Mouse (Mus musculus) gastrocnemius, postnatal 14 days (tissue): ENCODE measurements at regions not wholly inside any gene's neighbourhood (a gene's known extent, or its start where the extent isn't known, plus 50 kb on each side); places are given as distances from the start of the nearest gene placed in this dataset.
A peak's percentile ranks its signal among the peaks of the same experiment; 100 is the strongest.

Experiments
- DNase-seq: peaks from one replicate; pipeline ENCODE4 v3.0.0; 2021; ENCODE audit warnings: mixed read lengths
- intact Hi-C: fragments of 180-260 bp; cut with DNase I; formaldehyde crosslinking; loops from one replicate; pipeline ENCODE4 v1.15.1; 2025; ENCODE audit warnings: low total_unique reads

DNA sequence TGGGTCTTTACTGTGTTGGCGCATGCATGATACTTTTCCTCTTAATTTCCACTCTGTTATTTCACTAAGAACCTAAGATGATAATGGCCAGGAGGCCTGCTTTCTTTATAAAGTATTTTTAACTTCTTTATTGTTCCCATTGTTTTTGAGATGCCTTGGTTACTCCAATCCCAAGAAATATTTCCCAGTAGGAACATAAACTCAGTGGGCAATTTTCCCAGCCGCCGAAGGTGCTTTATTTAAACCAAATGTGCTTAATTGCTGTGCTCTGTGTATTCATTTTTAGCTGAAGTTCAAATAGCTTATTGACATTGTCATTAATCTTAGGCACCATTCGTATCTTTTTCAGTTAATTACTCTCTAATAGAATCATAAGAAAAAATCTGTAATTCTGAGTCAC lies 55.1 kb upstream of the Trhde start:
- DNase-seq = peak; percentile 22
- intact Hi-C loops = no loop called here

DNA sequence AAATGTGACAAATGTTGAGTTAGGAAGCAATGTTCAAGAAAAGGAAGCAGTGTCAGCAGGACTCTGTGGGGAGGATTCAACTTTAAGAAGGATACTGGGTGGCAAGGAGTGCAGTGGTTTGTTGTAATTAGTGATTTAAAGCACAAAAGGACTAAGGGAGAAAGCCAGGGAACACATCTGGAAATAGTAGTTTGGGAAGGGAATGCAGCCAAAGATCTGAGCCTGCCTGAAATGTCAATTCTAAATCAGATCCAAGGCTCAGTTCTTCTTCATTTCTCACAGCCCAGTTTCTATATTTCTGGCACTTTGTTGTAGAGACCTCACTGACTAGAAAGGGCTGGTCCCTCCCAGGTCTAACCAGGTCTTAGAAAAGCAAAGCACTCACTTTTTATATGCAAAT lies 50.6 kb upstream of the Trhde start:
- intact Hi-C loops = no loop called here
- peak; percentile 7 for DNase-seq
